Mouse (Mus musculus) kidney, postnatal 10 days (tissue): Measurements from ENCODE around the gene Ldlrad2.

Experiments used
- DNase-seq: peaks from one replicate; pipeline ENCODE4 v3.0.0; 2021; ENCODE audit warnings: mixed read lengths

The Ldlrad2 gene

GRCm38 (mm10) chr4:137546003-137546525, 28.3 kb downstream of the Ldlrad2 start:
- DNase-seq: peak; percentile 60

GRCm38 (mm10) chr4:137545568-137545967, 28.8 kb downstream of the Ldlrad2 start:
- DNase-seq: no peak

GRCm38 (mm10) chr4:137542968-137543367, 31.4 kb downstream of the Ldlrad2 start:
- DNase-seq: no peak

GRCm38 (mm10) chr4:137540356-137540755, 34.0 kb downstream of the Ldlrad2 start:
- peak; percentile 84 for DNase-seq

GRCm38 (mm10) chr4:137527872-137528271, 46.5 kb downstream of the Ldlrad2 start:
- no peak for DNase-seq

GRCm38 (mm10) chr4:137527368-137527767, 47.0 kb downstream of the Ldlrad2 start:
- peak; percentile 69 for DNase-seq

GRCm38 (mm10) chr4:137525426-137525825, 48.9 kb downstream of the Ldlrad2 start:
- no peak for DNase-seq
